Mouse (Mus musculus): ENCODE data around the gene 1700013F07Rik.
"Not testable (repeated sequence)": the region's sequence is repeated elsewhere in the genome, so short reads cannot be mapped to it uniquely, and the experiment has no call there.

Gene 1700013F07Rik

DNA sequence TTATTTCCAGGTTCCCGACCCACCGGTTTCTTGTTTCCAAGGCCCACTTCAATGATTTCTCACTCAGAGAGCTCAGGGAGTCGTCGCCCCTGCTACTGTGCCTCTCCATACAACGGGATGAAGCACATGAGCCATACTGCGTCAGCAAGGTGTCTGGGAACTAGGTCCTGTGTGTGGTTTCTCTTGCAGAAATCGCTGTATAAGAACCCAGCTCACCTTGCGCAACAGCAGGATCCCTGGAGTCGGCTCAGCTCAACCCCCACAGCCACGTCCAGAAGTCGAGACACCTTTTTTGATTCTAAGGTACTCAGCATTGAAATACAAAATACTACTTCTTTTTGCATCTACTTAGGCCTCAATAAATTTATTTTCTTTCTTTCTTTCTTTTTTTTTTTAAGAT lies 8.3 kb downstream of the 1700013F07Rik start:
- DNase-seq (ENCODE audit: low read depth, low spot score), result no peak

DNA sequence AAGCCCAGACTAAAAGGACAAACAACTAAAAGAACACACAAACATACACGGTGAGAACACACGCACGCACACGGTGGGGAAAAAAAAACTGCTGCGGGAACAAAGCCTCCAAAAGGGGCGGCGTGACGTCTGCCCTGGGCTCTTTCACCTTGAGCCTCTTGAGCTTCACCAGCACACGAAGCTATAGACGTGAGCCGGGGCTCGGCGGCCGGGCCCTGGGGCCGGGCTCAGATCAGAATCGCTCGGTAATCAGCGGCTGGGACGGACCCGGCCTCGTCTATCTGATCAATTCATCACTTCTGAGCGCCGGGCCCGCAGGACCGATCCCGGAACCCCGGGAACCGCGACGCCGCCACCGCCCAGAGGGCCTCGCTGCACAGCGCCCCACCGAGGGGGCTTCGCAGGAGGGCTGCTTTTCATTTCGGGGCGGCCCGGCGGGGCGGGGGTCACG lies 20.2 kb downstream of the 1700013F07Rik start:
- no peak for DNase-seq (ENCODE audit: low read depth, low spot score)

DNA sequence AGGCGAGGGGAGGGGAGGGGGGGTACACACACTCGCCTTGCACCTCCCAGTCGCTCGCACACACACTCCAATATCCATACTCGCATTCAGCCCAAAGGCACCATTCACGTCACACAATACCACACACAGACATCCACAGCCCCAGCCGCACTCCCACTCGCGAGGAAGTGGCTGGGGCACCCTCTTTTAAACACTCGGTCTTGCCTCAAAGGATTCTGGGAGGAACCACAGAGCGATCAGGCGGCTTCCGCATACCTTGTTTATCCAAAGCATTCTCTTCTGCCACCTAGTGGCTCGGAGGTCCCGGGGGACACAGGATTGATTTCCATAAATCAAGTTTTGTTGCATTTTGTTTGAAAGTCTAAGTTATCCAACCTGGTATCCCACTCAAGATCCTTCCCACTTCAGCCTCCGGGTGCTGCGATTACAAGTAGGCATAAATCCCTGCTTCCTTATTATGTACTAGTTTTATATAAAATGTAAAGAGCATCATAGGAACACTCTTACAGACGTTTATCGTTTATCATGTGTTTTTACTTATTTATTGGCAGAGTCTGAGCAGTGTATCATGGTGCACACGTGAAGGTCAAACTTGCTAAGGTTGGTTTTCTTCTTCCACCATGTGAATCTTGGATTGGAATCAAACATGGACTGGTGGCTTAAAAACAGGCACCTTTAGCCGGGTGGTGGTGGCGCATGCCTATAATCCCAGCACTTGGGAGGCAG lies 20.8 kb downstream of the 1700013F07Rik start:
- peak; percentile 96 for DNase-seq (ENCODE audit: low read depth, low spot score)

DNA sequence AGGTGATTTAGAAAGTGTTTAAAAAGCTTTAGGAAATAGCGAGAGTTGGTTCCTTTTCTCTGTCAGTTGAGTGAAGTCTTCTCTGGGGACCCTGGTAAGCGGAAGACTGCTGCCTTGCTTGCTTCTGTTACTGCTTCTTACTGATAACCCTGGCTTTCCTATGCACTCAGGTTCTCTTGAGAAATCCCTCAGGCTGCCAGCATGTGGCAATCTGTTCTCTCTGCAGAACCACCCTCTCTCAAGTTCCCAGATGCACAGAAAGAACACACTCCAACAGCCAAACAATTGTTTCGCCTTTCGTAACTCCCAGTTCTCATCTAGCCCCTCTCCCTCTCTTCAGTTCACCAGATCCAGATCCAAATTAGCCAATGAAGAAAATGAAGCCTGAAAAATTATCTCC lies 23.9 kb downstream of the 1700013F07Rik start:
- no peak for DNase-seq (ENCODE audit: low read depth, low spot score)

DNA sequence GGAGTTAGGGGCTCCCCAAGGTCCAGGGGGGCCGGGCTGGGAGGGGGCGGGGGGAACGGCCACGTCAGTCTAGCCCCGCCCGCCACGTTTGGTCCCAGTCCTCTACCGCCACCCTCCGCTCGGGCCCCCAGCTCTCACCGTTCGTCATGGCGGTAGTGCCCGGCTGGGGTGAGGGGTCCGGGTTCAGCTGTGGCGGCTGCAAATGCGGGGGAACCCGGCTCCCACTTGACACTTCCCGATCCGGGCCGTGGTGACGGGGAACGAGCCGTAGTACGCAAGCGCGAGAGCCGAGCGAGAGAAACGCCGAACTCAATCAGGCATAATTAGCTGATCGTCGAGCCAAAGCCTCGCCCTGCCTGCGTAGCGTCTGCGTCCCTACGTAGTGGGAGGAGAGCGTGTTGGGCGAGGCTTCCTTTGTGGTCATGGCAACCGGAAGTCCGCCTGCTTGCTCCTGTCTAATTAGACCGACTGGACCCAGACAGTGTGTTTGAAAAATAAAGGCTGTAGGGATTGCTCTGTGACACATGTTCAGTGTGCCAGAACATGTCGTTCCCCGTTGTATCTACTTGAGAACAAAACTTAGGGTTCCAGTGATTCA lies 28.3 kb downstream of the 1700013F07Rik start, which contains the start of gene Tmem167b:
Gene Tmem167b (minus strand): TSS at position 334 of the 598 bp plus-strand sequence.
- DNase-seq (ENCODE audit: low read depth, low spot score), result peak; percentile 97

GRCm38 (mm10) chr3:108562777-108563271 lies 28.9 kb downstream of the 1700013F07Rik start:
- DNase-seq (ENCODE audit: low read depth, low spot score), result no peak

DNA sequence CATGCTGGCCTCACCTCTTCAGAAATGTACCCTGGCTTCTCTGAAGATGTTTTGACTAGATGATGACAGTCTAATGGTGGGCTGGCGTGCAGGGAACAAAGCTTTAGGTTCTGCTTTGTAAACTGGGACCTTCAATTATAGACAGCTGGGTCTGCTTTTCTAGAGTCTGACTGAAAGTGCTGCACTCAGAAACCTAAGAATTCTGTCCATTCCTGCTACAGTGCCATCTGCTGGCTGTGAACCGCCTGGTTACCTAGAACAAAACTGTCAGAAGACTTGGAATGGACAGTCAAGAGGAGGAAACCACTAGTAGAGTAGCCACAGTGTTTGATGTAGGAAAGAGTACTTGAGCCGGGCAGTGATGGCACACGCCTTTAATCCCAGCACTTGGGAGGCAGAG lies 29.4 kb downstream of the 1700013F07Rik start:
- peak; percentile 65 for DNase-seq (ENCODE audit: low read depth, low spot score)

GRCm38 (mm10) chr3:108567990-108568877 lies 34.3 kb downstream of the 1700013F07Rik start:
- no peak for DNase-seq (ENCODE audit: low read depth, low spot score)

- not testable (repeated sequence) for DNase-seq (ENCODE audit: low read depth, low spot score)
Observed at GRCm38 (mm10) chr3:108569636-108570035, 35.7 kb downstream of the 1700013F07Rik start.

DNA sequence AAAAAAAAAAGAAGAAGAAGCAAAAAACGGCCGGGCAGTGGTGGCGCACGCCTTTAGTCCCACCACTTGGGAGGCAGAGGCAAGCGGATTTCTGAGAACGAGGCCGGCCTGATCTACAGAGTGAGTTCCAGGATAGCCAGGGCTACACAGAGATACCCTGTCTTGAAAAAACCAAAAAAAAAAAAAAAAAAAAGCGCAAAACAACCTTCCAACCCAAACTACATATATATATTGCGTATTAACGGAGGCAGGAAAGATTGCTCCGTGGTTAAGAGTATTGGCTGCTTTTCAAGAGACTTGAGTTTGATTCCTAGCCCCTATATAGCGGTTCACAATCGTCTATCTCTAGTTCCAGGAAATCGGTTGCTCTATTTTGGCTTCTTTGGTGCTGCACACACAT lies 36.9 kb downstream of the 1700013F07Rik start:
- DNase-seq (ENCODE audit: low read depth, low spot score), result no peak

DNA sequence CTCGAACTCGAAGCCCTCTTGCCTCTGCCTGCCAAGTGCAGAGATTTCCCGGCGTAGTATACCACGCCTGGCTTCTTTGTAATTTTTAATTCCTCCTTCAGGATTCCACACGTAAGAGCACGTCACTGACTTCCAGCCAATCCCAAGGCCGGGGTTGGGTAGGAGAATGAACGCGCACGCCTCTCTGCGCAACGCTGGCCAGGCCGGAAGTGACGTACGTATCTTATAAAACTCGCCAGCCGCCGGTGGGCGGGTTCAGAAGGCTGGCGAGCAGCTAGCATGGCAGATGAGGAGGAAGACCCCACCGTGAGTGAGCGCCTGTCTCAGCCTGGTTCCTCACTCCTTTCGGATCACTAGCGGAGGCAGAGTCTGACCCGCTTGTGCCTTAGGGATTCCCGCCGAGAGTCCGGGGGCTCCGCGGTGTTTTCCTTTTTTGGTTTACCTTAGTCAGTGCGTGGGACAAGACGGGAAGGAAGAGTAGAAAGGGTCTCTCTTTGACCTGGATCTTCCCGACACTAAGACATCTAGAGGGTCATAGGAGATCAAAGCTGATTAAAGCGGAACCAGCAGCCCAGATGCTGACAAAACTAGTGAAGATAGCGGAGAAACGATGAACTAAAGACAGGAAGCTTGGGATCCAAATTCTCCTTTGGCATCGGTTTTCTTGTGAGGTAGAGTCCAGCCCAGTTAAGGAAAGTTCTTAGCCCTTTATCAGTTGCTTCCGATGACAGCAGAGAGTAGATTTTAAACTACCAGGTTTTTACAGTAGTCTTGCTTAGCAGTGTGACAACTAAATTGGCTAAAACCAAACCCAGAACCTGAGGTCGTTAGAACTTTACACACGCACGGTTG lies 37.7 kb downstream of the 1700013F07Rik start, which contains the start of gene Taf13:
Gene Taf13 (plus strand): TSS at position 256 of the 852 bp plus-strand sequence.
- peak; percentile 98 for DNase-seq (ENCODE audit: low read depth, low spot score)

GRCm38 (mm10) chr3:108572309-108573010 lies 38.5 kb downstream of the 1700013F07Rik start:
- DNase-seq (ENCODE audit: low read depth, low spot score), result no peak

GRCm38 (mm10) chr3:108574018-108574417 lies 40.1 kb downstream of the 1700013F07Rik start:
- no peak for DNase-seq (ENCODE audit: low read depth, low spot score)

DNA sequence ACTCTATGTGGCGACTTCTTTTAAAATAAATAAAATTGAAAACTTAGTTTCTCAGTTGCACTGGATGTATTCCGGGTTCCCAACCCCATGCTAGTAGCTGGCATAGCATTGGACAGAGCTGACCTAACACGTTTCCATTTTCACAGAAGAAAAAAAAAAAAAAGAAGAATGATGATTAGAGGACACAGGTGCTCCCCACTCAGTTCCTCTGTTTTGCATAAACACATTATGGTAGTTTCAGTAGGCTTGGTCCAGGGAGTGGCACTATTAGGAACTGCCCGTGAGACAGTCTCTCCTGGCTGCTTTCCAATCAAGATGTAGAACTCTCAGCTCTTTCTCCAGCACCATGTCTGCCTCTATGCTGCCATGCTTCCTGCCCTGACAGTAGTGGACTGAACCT lies 50.6 kb downstream of the 1700013F07Rik start:
- no peak for DNase-seq (ENCODE audit: low read depth, low spot score)

GRCm38 (mm10) chr3:108588446-108588845 lies 54.5 kb downstream of the 1700013F07Rik start:
- DNase-seq (ENCODE audit: low read depth, low spot score), result no peak

DNA sequence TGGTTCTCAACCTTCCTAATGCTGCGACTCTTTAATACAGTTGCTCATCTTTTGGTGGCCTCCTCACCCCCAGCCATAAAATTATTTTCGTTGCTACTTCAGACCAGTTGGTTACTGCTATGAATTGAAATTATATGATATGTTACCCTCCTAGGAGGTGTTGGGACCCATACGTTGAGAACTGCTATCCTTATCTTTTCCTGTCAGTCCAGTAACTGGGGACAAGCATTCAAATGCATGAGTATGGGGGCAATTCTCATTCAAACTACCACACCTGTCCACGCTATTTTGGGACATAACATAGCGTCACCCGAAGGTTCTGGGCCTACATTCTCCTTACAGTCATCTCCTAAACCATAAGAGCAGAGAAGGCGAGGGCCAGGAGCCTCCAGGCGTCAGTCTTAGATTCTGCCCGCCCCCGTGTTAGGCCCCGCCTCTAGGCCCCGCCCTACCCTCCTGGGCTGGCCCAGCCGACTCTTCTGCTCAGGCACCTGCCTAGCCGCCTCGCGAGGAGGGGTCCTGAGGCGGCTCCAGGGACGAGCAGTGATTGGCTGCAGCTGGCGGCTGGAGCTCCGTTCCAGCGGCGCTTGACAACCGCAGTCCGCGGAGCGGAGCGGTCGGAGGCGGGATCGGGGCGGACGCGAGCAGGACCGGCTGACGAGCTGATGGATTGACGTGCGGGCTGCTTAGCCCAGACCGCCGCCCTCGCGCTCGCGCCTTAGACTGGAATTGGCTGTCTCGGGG lies 57.0 kb downstream of the 1700013F07Rik start, which contains the start of gene Wdr47:
Gene Wdr47 (plus strand): TSS at position 494 of the 744 bp plus-strand sequence.
- DNase-seq (ENCODE audit: low read depth, low spot score), result peak; percentile 94

GRCm38 (mm10) chr3:108591530-108592522 lies 57.9 kb downstream of the 1700013F07Rik start:
- DNase-seq (ENCODE audit: low read depth, low spot score), result no peak
